Mouse (Mus musculus): ENCODE measurements at regions not wholly inside any gene's neighbourhood (a gene's known extent, or its start where the extent isn't known, plus 50 kb on each side); places are given as distances from the start of the nearest gene placed in this dataset.

DNA sequence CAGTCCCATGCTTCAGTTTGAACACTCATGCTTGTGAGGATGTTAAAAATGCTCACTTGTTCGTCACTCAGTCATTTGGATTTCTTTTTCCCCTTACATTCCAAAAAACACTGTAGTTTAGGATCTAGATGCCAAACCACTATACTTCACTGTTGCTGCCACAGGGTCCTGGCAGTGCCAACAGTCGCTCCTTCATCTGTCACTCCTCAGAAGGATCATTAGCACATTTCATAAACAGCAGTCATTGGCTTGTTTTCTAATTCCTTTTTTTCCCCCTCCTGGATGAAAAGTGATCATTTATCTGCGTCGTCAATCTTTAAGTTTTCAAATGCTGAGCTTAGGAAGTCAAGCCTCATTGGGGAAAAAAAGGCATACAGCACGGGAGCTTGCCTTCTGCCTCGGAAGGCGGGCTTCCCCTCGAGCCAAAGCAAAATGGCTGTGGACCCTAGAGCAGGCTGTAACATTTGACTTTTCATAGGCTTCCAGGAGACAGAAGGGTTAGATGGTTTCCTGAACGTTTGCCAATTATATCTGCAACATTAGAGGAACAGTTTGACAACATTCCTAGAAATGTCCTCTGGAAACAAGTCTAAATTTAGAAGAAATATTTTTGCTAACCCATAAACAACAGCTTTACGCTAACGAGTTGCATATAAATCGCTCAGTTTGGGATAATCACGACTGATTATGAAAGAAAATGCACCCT, 95.6 kb upstream of the Fat1 start:
- no peak for DNase-seq

DNA sequence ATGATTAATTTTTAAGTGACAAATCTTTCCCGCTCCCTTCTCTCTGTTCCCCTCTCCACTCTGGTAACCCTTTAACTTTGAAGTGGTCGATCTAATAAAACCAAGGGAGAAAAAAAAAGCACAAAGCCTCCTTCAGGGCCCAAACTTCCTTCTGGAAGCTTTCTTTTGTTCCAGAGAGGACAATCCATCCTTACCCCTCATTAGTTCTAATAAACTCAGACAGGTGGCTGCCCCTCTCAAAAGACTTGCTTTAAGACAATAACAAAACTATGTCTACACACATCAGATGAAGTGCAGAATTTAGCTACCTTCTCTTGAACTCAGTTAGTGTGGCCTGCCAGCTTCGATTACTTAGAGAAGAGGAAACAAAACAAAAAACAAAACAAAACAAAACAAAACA, 94.6 kb upstream of the Fat1 start:
- no peak for DNase-seq

DNA sequence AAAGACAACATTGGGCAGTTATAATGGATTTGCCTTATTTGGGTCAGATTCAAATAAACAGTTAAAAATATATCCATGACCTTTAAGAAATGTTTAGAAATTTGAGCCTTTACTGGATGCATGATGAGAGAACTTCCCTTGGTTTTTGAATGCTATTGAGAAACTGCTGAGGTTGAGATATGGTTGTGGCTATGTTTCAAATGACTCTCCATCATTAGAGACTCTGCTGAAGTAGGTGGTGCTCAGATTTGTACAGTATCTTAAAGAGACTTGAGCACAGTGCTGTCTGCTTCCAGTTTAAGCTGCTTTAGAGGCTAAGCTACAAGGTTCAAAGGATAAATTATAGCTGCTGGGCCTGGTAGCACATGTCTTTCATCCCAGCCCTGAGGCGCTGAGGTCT, 90.9 kb upstream of the Fat1 start:
- DNase-seq, result no peak

DNA sequence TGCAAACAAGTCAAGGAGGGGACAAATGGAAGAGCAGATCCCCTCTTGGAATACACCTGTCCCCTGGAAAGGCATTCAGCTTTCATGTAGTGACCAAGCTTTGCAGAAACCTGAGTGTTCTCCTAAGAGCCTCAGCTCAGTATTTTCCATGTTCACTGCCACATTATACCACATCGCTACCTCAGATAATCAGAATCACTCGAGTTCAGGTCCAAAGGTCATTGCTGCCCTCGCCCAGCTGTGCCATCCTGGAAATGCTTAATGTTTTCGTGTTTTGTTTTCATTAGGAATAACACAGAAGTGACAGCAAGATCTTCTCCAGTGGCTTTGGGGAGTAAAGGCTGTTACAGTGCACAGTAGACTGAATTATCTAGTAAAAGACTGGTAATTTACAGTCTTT, 83.0 kb upstream of the Fat1 start:
- DNase-seq, result no peak

DNA sequence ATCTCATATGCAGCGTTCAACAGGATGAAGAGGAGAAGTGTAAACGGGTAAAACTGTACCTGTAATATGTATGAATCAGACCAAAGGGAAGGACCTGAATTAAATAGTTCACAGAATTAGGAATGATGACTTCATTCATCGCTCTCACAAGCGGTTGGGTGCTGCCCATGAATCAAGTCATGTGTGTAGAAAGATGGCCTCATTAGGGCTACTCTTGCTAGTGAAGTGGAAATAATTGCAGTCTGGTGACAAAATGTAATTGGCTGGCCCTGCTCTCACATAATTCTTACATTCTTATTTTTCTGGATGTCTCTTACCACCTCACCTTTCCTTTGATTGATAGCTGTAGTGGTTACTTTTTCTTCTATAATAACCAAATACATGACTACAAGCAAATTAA, 80.1 kb upstream of the Fat1 start:
- no peak for DNase-seq

DNA sequence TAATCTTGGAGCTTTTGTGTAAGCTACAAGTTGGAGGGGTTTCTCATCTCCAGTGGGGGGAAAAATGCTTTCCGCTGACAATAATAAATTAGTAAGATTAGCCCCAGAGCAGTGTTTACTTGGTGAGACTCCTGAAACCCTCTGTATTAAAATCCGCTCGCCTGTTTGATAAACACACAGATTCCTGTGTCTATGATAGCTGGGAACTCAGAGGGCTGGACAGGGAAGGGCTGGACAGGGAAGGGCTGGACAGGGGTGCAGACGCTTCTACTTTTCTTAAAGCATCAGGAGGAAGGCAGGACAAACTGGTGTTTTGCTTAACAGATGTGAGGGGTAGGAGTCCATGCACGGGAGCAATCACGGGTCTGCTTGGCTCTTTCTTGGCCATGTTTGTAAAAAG, 68.0 kb upstream of the Fat1 start:
- no peak for DNase-seq

DNA sequence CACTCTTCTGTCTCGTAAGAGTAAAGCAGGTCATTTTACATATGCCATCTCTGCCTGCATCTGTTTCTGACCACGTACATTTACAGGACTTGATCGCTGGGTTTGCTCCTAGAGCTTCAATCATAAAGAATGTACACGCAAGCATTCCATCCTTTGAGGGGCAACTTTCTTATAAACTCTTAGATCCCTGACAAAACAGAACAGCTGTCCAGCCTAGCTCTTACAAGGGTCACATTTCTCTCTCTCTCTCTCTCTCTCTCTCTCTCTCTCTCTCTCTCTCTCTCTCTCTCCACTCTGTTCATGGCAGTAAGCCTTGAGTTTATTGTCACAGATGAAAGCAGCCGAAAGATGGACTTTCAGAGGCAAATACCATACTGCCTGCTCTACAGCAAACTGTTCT, 67.6 kb upstream of the Fat1 start:
- no peak for DNase-seq

DNA sequence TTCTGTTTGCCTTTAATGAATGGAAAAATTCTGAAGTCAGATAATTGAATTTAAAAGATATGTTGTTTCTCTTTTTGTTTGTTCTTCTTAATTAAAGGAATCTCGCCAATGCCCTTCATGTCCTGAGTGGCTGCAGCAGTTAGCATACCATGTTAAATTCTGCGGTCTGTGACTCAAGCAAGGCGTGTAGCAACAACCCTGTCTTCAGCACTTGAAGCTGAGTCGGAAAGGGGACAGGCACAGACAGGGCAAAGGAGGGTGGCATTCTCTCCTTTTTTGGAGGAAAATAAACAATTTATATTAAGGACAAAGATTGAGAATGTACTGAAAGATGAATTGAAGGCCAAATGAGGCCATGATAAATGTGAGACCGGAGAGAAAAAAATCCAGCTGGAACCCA, 58.2 kb upstream of the Fat1 start:
- DNase-seq, result no peak

DNA sequence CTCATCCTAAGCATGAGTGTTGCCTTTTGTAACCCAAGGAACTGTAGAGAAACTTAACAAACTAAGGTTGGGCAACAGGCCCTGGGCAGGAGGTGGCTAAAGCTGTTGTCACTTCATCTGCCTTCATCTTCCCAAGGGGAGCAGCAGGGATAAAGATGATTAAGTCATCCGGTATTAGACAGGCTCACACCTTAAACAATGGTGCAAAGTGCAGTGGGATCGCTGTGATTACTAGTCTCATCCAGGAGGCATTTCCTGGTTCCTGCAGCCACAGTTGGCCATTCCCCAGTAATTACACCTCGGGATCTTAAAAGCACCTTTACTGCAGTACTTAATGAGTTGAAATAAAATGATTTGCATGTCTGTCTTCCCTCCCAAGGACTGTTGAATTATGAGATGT, 57.0 kb upstream of the Fat1 start:
- no peak for DNase-seq

DNA sequence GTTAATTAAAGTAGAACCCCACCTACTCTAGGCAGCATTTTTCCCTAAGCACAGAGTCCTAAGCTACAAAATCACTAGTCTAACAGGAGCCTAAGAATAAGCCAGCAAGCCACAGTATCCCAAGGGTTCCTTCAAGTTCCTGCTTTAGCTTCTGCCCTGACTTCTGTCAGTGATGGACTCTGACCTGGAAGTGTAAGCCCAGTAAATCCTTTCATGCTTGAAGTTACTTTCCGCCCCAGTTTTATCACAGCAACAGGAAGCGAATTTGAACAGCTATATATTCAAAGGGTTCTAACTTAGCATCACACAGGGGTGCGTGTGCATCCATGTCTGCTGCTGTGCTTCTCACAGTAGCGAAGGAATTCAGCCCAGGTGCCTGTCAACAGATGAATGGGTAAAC, 56.1 kb upstream of the Fat1 start:
- DNase-seq, result no peak

DNA sequence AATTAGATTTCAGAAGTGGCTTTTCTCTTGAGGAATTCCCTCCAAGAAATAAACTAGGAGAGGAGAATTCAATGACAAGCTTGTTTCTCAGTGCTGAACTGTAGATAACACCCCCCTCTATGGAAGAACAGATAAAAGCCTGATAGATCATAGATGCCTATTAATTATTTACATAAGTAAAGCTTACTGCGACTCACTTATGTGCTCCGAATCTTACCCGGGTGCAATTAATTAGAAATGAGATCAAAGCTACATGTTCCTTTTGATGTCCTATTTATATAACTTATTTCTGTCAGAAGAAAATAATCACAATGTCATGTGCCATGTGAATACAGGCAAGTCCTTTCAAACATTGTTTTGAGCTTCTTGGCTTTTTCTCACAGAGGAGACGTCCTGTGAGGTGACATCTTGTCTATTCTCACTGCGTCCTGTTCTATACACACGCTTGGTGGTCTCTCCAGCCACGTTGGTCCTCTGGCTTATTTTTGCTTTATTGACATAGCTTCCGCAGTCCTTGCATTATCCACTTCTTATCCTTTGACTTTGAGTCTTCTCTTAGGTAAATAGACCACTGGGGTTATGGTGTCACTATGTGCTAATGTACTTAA, 50.7 kb upstream of the Fat1 start:
- DNase-seq, result no peak
